Mouse (Mus musculus): ENCODE data around the gene Pitpna.
"Not testable (repeated sequence)": the region's sequence is repeated elsewhere in the genome, so short reads cannot be mapped to it uniquely, and the experiment has no call there.

The Pitpna gene

DNA sequence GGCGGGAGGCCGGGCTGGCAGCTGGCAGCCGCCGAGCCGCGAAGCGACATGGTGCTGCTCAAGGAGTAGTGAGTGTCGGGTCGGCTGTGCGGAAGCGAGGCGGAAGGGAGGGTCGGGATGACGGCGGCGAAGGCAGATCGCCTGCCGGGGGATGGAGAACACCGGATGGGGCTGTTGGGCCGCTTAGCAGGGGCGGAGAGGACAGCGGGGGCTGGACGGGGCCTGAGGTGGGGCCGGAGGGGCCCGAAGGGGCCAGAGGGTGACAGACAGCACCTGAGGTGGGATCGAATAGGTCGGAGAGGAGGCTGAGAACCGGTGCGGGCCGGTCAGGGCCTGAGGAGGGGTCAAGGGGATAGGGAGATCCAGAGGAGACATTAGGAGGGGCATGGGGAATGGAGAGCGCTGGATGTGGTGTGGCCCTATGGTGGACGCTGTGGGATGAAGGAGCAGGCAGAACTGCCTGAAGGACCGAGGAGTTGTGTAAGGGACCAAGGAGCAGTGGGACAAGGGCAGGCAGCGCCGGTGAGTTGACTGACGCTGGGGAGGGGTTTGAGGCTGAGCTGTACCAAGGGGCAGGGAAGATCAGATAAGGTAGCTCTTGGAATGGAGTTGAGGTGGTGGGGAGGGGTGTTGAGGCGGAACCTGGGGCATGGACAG is 516 bp downstream of the Pitpna start:
- DNase-seq = no peak

DNA sequence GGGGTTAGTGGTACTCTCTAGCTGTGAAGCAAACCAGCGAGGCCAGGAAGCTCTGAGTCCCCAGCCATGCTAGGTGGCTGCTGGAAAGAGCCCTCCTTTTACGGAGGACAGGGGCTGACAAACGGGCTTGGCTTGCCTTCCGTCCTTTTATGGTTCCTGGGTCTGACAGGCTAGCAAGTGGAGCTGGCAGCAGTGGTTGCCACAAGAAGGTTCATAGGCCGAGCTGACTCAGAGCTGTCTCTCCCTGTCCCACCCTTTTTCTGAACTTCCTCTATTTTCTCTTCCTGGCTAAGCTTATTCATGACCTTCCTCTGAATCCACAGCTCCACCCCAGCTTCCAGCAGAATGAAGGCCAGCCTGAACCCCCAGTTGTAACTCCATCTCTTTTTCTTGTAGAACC is 4.7 kb downstream of the Pitpna start:
- DNase-seq = no peak

DNA sequence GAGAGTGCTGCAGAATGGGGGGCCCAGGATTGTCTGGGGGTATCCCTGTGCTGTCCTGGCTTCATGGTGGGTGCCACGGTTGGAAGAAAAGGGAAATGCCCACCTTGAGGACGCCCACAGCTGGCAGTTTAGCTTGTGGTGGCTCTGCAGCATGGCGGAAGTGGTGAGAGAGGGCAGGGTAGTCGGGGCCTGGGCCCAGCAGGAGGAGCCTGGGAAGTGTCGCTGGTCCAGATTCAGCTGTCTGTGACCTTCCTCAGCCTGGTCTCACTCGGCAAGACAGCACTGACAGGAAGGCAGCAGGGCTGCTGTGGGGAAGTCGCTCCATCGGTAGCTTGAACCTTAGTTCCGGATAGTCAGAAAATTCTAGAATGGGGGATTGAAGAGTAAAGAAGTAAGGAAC is 6.5 kb downstream of the Pitpna start:
- DNase-seq = no peak

DNA sequence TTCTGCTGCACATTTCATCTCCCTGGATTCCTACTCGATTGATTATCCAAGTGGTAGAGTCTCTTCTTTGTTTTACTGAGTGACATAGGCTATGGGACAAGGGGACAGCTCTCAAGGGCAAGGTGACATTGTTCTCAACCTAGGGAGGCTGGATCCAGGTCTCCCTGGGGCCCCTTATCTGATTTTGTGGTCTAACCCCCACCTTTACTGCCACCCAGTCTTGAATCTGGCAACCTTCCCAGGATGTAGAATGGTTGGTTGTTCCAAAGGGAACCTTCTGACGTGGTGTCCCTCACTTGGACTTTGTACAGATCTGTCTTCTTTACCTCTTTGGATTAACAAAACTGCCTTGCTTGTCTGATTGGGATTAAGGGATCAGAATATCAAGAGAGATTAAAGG is 7.5 kb downstream of the Pitpna start:
- DNase-seq = no peak

DNA sequence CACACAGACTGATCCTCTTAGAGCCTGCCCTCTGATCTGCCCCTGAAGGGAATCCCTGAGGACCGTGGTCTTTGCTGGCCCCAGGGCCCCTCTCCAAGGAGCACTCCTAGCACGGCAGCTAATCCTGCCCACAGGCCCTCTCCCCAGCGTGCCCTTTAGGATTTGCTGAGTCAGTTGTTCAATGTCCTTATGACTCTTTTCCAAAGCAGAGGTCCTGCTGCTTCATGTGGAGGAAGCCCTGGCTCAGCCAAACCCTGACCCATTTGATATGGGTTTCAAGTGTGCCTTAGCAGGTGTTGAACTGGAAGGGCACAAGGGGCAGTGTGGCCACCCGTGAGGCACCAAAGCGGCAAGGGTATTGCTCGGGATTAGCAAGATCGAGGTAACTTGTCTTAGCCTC is 7.9 kb downstream of the Pitpna start:
- no peak for DNase-seq

DNA sequence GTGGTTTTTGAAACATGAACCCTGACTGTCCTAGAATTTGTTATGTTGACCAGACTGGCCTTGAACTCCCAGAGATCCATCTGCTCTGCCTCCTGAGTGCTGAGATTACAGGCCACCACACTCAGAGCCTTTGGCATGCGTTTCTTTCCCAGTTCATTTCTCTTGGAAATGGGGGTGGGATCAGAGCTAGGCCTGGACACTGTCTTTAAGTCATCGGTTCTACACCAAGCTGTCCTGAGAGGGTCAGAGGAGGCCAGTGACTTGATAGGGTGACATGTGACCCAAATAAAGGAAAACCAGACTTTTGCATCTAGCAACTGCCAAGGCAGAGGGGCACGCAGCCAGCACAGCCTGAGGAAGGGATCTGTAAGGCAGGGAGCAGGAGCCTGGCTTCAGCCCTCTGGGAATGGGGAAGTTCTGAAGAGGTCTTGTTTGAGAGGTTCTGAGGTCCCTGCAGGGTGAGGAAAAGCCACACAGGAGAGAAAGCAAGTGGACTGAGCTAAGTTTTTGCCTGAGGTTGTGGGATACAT is 8.9 kb downstream of the Pitpna start:
- DNase-seq = peak; percentile 49 to 53

DNA sequence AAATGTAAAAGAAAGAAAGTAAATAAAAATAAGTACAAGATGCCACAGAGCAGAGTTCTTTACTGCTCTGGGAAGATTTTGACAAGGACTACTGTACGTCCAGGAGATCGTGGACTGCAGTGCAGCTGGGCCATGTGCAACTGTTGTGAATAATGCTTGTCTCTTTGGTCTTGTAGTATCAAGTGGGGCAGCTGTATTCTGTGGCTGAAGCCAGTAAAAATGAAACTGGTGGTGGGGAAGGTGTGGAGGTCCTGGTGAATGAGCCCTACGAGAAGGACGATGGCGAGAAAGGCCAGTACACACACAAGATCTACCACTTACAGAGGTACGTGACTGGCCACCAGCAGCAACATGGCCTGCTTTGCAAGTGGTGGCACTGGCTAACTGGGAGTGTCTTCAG is 10.1 kb downstream of the Pitpna start:
- DNase-seq = no peak

DNA sequence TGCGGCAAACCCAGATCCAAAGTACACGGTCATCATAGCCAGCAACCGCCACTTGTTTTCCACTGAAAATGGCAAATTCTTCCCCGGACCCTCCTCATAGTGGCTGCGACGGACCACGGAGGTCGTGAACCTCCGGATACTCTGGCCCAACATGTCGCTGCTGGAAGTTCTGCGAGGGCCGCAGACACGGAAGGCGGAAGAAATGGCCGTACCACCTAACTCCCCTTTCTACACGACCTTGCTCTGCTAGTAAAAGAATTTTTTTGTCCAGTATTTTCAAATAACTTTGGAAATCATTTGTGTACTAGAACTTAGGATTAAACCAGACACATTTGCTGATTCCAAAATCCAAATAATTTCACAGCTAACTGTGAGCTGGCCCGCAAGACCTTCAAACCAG is 11.9 kb downstream of the Pitpna start:
- not testable (repeated sequence) for DNase-seq

DNA sequence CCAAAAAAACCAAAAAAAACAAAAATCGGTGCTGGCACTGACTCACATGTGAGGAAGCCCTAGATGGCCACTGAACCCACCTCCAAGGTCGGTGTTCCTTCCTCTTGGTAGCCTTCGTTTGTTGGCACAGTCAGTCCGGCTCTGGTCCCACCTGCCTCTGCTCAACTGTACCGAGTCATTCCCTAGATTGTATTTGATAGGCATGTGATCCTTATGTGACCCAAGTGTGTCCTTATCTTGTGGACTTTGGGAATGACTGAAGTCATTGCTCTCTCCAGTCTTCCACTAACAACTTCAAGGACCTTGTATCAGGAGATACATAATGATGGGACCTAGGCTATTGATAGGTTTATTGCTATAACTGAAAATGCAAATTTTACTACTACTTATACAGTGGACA is 16.9 kb downstream of the Pitpna start:
- DNase-seq = no peak

DNA sequence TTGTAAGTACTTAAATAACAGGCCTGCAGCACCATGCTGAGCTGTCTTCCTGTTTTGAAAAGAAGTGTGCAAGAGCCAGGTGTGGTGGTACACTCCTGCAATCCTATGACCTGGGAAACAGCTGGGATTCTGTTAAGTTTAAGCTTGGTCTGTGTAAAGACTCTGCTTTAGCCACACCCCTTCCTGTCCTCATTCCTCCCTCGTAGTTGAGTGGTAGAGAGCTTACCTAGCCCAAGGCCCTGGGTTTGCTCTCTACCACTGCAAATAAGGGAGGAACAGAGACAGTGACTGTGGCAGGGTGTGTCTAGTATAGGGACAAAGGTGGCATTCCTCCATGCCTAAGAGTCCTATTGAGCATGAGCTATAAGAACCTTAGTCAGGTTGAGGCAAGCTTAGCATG is 17.4 kb downstream of the Pitpna start:
- DNase-seq = no peak

DNA sequence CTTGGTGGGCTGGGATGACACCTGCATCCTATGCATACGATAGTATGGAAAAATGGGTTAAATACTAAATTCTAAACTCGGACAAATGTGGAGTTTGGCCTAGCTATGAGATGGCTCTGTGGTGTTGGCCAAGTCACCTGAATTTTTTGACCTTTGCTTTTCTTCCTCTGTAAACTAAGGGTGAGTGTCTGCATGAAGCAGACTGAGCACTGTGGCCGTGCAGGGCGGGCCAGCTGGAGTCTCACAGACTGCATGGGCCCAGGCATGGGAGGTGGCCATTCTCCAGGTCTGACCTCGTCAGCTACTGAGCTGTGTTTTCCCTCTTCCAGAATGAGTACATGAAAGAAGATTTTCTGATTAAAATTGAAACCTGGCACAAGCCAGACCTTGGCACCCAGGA is 20.9 kb downstream of the Pitpna start:
- DNase-seq = no peak

DNA sequence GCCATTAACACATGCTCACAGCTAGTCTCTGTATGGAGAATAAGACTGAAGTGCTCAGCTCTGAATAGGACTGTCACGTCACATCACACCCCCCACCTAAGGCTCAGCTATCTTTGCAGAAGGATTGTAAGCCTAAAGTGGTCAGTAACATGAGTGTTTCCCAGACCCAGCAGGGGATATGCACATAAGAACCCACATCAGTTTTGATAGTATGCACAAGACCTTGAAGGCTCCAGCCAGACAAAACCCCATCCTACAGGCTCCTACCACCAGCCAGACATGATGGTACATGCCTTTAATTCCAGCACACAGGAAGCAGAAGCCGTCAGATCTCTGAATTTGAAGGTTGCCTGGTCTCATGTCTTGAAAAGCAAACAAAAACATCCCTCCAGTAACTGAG is 22.1 kb downstream of the Pitpna start:
- DNase-seq = no peak

DNA sequence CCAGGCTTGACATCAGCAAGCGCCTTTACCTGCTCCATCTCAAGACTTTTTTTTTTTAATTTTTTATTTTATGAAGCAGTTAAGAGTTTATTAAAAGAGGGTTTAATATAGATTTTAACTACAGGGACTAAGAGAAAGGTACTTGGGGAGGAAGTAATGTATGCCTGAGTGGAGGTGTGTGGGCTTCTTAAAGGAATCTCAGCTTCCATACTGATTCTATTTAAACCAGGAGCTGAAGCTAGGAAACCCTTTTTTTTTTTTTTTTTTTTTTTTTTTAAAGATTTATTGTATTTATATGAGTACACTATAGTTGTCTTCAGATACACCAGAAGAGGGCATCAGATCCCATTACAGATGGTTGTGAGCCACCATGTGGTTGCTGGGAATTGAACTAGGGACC is 26.9 kb downstream of the Pitpna start:
- no peak for DNase-seq

DNA sequence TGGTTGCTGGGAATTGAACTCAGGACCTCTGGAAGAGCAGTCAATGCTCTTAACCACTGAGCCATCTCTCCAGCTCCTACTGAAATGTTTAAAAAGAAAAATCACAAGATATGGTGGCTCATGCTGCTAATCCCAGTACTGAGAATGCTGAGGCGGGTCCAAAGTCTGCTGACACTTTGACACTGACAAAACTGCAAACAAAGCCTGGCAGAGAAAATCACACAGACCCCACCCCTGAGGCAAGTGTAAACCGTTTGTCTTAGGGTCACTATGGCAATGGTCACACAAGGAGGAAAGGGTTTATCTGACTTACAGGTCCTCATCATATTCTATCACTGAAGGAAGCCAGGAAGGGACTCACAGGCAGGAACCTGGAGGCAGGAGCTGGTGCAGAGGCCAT is 27.7 kb downstream of the Pitpna start:
- DNase-seq = no peak

DNA sequence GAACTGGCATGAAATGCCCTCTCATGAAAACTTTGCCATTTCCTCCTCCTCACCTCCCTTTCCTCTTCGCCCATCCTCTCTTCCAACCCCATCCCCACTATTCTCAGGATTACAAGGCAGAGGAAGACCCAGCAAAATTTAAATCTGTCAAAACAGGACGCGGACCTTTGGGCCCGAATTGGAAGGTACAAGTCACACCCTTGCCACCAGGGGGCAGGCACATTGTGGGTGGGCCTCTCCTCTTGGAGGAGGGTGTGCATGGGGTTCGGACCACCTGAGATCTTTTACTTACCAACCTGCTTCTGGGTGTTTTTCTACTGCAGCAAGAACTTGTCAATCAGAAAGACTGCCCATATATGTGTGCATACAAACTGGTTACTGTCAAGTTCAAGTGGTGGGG is 31.2 kb downstream of the Pitpna start:
- DNase-seq = peak; percentile 25 to 47

DNA sequence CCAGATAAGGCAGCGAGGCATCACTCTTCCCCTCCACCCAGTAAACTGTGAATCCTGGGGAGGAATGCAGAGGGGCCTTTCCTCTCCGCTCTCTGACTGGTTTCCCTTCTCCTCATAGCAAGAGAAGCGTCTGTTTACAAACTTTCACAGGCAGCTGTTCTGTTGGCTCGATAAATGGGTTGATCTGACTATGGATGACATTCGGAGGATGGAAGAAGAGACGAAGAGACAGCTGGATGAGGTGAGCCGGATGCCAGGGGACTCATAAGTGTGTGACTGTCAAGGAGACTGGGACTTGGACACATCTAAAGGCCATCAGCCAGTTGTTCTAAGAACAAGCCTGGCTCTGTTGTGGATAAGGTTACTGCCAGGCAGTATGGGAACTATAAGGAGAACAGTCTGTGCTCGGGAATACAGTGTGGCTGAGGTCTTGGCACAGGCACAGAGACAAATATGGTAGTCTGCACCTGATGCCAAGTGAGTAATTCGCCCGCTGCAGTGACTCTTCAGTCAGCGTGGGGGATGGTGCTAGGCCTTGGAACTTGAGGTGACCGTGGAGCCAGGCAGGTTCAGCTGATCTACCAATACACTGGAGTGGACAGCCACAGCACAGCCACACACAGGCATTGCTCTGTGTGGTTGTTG is 32.4 kb downstream of the Pitpna start:
- DNase-seq = peak; percentile 67 to 72

DNA sequence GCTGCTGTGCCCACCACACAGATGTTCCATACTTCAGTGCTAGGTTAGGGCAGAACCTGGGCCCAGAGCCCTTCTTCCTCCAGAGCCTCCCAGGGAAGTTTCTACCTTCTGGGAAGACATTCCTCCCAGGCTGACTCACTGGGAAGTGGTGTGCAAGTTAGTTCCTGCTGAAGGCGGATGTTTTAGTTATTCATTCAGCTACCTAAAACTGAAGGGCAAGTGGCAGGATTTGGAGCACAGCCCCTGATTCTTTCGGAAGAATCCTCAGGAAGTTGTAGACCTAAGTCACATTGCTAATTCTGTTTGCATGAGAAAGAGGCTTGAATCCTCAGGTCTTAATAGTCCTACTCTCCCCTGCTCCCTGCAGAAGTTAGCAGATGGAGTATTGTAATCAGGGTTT is 33.5 kb downstream of the Pitpna start:
- no peak for DNase-seq

DNA sequence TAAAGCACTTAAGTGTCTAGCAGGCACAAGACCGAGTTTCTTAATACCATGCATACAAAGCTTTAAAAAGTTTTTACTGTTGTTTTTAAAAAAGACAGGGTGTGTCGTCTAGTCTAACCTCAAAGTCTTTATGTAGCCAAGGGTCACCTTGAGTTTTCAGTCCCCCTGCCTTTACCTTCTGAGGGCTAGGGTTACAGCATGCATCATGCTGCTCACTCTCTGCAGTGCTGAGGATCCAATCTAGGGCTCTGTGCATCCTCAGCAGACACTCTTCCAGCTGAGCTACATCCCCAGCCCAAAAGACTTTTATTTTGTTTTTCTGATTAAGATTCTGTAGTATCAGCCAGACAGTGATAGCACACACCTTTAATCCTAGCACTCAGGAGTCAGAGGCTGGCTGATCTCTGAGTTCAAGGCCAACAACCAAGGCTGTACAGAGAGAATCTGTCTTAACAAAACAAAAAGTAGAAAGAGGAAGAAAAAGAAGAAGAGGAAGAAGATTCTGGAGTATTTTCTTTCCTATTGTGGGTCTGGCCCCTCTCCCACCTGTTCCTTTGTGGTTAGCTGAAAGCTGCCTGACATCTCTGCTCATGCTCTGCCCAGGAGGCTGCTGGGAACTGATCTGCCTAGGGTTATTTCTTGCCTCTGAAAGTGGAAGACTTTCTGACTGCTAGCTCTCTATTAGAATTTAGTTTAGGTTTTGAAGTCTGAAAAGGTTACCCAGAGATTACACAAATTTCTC is 34.9 kb downstream of the Pitpna start:
- DNase-seq = no peak

DNA sequence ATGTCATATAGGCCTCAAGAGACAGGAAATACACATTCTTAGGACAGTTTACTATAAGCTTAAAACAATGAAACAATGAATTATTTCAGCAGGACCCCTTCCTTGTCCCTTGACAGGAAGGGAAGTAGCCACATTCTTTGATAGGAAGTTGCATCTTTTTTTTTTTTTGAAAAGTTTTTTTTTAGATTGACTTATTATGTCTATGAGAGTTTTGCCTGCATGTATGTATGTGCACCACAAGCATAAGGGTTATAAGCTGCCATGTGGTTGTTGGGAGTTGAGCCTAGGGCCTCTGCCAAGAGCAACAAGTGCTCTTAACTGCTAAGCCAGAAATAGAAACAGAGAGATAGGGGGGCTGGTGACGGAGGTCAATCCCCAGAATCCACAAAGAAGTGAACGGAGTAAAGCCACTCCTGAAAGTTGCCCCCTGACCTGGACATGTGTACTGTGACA is 36.2 kb downstream of the Pitpna start:
- no peak for DNase-seq

DNA sequence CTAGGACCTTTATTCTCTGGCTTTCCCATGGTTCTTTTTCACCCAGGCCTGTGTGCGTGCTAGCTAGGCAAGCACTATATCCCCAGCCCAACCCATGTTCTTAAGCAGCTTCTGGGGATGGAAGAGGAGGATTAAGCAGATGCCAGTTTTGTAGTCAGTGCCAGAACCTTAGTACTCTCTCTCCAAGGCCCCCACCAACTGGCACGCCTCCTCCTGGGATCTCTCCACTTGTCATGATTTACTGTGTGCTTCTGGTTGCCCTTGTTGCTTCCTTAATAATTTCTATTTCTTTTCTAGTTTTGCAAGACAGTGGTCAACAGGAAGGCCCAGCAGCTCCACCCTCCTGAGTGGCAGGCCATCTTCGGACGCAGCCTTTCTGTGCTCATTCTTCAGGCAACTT is 37.9 kb downstream of the Pitpna start:
- no peak for DNase-seq

DNA sequence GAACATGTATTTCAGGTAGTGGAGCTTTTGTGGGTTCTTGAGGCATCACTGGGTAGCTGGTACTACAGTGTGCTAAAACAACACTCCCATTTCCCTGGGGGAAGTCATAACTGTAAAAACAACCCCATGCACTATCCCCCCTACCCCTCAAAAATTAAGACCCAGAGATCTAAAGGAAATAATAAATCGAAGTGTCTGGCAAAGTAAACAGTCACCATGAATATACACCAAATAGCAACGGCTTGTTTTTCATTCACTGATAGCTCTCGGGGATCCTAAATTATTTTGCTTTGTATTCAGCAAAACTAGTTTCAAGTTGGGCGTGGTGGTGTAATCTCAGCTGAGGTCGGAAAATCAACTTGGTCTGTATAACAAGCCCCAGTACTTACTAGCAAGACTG is 42.2 kb downstream of the Pitpna start:
- DNase-seq = no peak

DNA sequence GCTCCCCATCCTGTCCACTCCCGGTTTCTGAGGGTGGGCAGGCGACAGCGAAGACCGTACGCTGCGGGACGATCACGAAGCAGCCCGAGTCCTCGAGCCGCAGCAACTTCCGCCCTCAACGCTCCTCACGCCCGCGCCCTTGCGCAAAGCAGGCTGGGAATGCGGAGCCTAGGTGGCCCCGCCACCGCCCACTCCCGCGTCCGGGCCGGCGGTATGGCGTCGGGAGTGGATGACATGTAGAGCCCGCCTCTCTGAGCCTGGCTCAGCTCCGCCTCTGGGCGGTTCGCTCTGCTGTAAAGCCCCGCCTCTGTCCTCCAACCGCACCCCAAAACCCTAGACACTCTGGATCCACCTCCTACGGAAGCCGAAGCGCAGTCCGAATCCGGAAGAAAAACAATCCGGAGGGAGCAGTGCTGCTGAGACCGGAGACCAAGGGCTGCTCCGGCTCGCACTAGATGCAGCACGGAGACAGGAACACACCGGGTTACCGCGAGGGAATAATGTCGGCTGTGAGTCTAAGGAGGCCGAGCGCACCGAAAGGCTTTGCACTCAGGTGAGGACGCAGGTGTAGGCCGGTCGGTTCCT is 42.8 kb downstream of the Pitpna start, which contains the start of gene Inpp5k:
Inpp5k (plus strand) TSS at position 344 of the 585 bp plus-strand sequence.
- peak; percentile 95 to 97 for DNase-seq

DNA sequence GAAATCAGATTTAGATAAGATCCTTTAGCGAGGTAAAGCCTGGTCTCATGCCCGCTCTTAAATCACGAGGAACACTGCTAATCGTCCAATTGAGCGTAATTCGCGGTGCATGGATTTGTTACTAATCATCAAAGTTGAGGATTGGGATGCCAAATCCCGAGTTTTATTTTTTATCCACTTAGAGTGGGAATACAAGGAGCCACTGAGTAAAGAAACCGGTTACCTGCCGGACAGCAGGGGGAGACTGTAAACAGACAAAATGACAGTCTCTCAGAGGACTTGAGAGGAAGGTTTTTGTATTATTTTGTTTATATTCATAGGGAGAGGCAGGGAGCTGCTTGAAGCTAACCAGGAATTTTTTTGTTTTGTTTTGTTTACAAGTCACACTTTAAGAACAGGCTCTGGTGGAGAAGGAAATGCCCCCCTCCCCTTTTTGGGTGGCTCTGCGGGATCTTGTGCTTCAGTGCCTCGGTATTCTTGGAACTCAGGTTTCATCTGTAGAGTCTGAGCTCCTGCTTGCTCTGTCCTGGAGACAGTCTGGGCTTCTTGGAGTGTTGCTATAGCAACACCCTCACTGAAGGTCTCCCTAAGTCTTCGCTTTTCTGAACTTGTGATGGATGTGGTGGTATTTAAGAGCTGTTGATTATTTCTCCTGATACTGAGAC is 43.8 kb downstream of the Pitpna start:
- peak; percentile 45 to 62 for DNase-seq

Measured in cerebellum, postnatal 10 days (tissue).